Mouse (Mus musculus) stomach, adult 2 months (tissue): ENCODE measurements around the gene Cd4. TPM values are rescaled to one million over a fixed set of nuclear protein-coding genes. Genes with fewer than 3 reads are reported as not detected.

Source experiments
- polyA plus RNA-seq: library from polyadenylated mRNA; depleted of rRNA; stranded (reverse); fragments of >200 nt; gene quantifications from 2 replicates; pipeline ENCODE4 v1.2.3, GENCODE M21; 2012; rRNA removed

Cd4 gene
- polyA plus RNA-seq = 0.58 and 0.83 TPM in 2 replicates

DNA sequence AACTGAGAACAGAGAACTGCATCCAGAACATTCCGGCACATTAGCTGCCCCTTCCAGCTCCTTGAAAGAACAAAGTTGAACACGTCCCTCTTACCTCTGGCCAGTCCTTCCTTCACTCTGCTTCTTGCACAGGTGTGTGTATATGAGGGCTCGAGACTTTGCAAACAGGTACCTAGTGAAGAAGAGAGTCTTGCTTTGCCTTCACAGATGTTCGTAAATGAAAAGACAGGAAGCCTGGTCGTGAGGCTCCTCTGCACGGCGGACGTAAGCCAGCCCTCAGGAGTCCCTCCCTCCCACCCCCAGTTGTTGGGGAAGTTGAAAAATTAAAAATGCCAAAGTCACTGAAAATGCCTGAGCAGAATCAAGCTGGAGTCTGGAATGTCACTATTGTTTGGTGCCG is at the start of gene Cd4:
Gene Cd4 (minus strand): TSS at position 236 of the 400 bp plus-strand sequence.

DNA sequence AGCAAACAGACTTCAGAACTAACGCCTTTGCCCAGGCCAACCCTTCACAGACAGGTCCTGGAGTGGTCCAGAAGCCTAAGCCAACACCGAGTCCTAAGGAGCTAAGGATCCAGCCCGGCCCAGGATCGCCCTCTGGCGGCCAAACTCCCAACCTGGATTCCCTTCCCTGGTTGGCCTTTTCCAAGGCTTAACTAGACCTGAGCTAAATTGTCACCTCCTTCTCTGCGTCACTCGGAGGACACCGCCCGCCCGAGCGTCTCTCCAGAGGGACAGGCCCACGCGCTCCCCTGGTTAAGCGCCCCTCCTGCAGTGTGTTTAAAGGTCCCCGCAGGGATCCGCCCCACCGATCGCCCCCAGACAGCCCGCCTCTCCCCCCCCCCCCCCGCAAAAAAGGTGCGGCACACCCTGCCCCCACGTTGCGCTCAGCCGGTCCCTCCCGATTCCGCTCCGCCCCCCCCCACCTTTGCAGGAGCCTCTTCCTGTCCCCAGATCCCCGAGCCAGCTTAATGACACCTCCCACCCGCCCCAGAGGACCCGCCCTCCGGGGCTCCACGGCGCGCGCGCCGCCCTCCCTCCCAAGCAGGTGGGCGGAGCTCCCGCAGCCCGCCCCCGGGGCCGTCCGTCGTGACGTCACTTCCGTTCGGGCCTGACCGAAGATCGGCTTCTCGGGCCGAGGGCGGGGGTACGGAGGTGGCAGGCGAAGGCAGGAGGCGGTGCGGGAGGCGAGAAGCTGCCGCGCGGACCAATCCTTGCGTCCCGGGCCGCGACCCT is 42.9 kb upstream of the Cd4 start, which contains the start of gene Mlf2:
Gene Mlf2 (plus strand): TSS at position 633 of the 771 bp plus-strand sequence.

DNA sequence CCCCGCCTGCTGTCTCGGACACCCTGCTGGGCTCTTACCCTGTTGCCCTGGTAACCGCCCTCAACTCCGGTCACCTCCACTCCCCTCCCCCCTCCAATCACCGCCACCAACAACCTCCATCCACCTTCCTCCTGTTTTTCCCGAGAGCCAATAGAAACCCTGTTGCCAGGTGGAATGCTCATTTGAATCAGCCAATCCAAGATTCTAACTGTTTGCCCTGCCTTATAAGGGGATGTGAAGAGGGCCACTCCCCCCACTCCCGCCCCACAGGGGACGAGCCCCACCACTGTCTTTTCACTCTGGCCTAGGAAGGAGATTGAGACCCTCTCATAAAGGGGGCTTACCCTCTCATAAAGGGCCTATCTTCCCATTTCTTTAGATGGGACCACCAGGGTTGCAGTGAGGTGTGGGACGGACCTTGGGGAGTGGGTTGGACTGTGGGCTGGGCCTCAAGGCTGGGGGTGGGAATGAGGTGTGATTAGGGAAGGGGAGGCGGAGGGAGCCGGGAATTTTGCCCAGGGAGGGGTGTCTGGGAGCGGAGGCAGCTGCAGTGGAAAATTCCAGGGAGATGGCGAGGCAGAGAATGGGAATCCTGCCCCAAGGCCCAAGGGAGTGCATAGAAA is 31.8 kb upstream of the Cd4 start, which contains the start of gene Ptms:
Gene Ptms (minus strand): TSS at position 409 of the 623 bp plus-strand sequence.

DNA sequence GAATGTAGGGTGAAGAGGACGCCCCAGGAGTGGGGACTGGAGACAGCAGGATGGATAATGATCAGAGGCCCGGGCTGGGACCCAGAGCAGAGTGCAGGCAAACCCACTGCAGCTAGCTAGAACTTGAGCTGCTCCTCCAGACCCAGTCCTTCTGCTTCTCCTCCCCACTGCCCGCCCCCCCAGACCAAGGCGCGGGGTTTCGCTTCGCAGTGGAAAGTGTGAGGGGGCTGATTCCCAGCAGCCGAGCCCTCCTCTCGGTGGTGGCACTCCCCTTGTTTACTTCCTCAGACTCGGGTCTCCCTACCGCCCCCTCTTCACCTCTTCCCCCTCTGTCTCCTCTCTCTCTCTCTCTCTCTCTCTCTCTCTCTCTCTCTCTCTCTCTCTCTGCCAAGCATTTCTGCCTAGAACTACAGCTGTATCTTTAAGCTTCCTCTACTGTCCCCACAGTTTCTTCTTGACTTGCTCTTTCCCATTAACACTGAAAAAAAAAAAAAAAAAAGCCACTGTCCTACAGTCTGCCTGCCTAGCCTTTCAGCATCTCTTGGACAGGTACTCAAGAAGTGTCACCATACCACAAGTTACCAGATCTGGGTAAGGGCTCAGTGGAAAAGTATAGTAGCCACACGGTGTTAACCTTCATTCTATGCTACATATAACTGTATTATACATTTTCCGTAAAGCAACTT is 23.7 kb upstream of the Cd4 start, which contains the start of gene Lag3:
Gene Lag3 (minus strand): TSS at position 173 of the 686 bp plus-strand sequence.

DNA sequence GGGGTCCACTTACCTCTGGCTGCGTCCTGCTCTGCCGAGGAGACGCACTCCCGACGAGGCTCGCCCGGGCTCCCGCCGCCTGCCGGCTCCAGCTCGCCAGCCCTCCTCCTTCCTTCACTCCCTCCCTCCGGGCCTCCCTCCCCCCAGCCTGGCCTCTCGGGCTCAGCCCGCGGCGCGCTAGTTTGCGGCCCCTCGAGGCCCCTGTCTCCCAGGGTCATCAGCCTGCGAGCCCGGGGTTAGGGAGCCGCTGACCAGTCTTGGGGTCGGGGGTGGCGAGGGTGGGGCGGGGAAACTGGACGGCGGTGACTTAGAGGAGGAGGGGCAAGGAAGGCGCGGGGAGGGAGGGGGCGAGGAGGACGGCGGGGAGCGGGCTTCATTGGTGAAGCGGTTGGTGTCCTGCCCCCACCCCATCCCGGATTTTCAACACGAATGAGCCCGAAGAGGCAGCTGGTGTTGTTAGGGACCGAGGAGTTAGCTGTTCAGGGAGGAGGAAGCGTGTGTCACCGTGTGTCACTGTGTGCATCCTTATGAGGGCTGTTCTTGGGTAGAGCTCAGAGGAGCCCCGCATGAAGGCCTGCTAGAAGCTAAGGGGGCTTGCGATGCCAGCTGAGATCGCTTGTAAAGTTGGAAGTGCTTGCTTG is 24.2 kb downstream of the Cd4 start, which contains the start of gene Gpr162:
Gene Gpr162 (minus strand): TSS at position 326 of the 641 bp plus-strand sequence.

DNA sequence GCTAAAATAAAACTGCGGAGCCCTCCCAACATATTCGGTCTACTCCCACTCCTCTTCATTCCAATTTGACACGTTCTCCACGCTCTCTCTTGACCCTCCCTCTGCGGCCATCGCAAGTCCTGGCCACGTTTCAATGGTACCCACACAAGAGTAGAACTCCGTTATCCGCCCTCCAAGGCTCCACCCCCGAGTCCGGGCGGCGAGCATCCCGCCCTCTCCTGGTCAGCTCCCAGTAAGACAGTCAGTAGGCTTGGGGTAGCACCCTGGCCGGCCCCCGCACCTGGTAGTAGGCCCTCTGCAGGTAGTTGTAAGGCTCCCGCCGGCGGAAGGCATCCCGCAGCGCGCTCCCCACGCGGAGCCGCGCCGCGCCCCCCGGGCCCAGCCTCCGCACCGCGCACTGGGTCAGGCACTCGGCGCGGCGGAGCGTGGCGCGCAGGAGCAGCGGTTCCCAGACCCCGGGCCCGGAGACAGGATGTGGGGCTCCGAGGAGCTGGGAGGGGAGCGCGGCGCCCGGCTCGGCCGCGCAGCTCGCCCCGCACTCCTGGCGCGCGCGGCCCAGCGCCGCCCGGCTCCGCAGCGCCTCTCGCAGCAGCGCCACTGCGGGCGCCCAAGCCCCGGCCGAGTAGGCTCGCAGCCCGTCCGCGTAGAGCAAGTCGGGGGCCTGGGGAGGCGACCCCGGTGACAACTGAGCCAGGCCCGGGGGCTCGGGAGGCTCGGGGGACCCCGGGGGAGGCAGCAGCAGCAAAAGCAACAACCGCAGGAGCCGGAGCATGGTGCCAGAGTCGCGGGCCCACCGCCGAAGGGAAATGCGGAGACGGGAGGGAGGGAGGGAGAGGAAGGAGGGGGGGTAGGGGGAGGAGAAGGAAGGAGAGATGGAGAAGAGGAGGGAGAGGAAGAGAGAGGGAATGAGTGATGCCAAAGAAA is 30.8 kb downstream of the Cd4 start, which contains the start of gene P3h3:
Gene P3h3 (minus strand): TSS at position 837 of the 924 bp plus-strand sequence.

DNA sequence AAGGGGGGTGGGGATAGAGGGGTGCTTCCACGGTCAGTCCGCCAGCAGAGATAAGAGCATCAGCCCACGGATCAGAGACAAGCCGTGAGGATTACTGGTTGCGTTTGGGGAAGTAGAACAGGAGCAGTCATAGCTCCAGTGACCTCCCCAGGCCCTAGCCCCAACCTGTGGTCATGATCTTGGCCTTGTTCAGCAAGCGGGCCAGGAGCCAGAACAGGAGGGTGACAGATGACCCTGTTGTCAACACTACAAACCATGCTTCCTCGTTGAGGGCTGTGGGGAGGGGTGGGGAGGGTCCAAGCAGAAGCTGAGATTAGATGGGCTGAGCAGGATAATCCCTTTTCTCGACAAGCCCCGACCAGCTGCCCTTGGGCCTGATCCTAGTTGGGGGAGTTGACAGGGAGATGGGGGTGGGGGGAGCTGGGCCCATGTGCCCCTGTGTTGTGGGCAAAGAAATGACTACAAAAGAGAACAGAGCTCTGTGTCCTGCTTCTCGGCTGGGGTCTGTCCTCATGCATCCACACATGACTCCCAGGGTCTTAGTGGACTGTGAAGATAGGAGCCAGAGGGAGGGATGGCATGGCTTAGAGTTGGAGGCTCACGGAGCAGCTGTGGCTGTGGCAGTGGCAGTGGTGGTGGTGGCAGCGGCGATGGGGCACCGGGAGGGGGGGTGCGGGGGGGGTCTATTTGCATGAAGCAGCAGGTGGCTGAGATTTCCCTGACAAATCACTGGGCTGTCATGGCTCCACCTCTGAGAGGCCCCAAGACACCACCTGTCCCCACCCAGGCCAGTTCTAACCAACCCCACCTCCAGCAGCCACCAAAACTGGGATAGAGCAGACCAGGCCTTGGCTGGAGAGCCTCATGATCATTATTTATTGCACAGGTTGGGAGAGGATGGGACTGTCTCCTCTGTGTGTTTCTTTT is 47.5 kb downstream of the Cd4 start, which contains the start of gene Gnb3:
Gene Gnb3 (minus strand): TSS at position 35 of the 927 bp plus-strand sequence.

DNA sequence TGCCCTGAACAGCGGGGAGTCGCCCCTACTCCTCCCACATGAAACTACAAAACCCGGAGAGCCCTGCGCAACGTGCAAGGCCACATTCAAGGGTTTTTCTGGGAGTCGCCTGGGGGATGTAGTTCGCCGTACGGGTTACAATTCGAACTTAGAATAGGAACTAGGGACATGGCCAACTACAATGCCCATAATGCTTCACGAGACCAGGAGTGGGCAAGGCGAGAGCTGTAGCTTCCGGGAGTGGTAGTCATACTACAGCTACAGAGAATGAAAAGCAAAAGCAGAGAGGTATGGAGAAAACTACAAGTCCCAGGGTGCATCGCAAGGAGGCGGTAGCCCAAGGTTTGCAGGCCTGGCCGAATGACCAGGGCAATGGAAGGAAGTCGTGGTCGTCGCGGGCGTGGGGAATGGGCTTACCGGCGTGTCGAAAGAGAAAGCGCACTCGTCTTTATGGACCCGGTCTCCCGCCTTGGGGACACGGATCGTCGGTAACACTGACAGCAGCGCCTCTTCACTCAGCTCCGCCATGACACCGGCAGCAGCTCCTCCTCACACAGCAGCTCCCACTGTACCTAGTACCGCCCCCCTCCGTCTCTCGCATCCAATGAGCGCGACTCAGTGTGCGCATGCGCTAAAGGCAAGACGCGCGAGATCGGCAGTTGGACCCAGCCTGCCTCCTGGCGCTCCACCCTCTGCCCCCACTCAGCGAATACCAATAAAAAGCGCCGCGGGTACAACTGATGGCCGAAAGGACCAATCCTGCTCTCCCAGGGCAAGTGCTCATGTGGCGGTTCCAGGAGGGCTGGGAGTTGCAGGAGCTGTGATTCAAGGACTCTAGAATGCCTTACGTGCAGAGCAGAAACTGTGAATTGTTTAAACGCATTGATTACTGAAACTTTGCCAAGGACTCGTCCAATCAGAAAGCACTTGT is 58.9 kb downstream of the Cd4 start, which contains the start of the genes Usp5 and Cdca3:
Gene Usp5 (minus strand): TSS at position 617 of the 931 bp plus-strand sequence.
Gene Cdca3 (plus strand): TSS at position 680 of the 931 bp plus-strand sequence.

Other genes starting within 250 kb of the Cd4 start
- gene Lpcat3, start 225.2 kb downstream of the Cd4 start, polyA plus RNA-seq = 46.7 and 49.3 TPM in 2 replicates
- 9.4 and 10.8 TPM in 2 replicates for gene Emg1, start 176.0 kb downstream of the Cd4 start, polyA plus RNA-seq
- 83.4 and 111 TPM in 2 replicates for gene Phb2, start 175.9 kb downstream of the Cd4 start, polyA plus RNA-seq
- 9.1 and 9.5 TPM in 2 replicates for gene Ptpn6, start 149.5 kb downstream of the Cd4 start, polyA plus RNA-seq
- gene Grcc10, start 146.8 kb downstream of the Cd4 start, polyA plus RNA-seq = 80.8 and 106 TPM in 2 replicates
- gene Gm45234, start 132.2 kb downstream of the Cd4 start, polyA plus RNA-seq = not detected in 2 replicates
- gene Atn1, start 131.7 kb downstream of the Cd4 start, polyA plus RNA-seq = 38.7 and 38.9 TPM in 2 replicates
- 4.7 and 5.5 TPM in 2 replicates for gene Eno2, start 118.5 kb downstream of the Cd4 start, polyA plus RNA-seq
- gene Lrrc23, start 108.5 kb downstream of the Cd4 start, polyA plus RNA-seq = 0.13 and 0.26 TPM in 2 replicates
- gene Spsb2, start 79.6 kb downstream of the Cd4 start, polyA plus RNA-seq = 14.1 and 16.2 TPM in 2 replicates
- gene Tpi1, start 73.9 kb downstream of the Cd4 start, polyA plus RNA-seq = 179 and 210 TPM in 2 replicates
- gene Usp5, start 58.7 kb downstream of the Cd4 start, polyA plus RNA-seq = 36.1 and 46.9 TPM in 2 replicates
- 19.8 and 24.0 TPM in 2 replicates for gene Cdca3, start 58.7 kb downstream of the Cd4 start, polyA plus RNA-seq
- gene Gnb3, start 47.9 kb downstream of the Cd4 start, polyA plus RNA-seq = 0.10 and 0.24 TPM in 2 replicates
- 12.1 and 14.8 TPM in 2 replicates for gene P3h3, start 30.5 kb downstream of the Cd4 start, polyA plus RNA-seq
- 0.77 and 0.80 TPM in 2 replicates for gene Gpr162, start 24.2 kb downstream of the Cd4 start, polyA plus RNA-seq
- gene Lag3, start 23.5 kb upstream of the Cd4 start, polyA plus RNA-seq = 0.84 and 2.3 TPM in 2 replicates
- gene Ptms, start 31.9 kb upstream of the Cd4 start, polyA plus RNA-seq = 1,316 and 1,529 TPM in 2 replicates
- gene Mlf2, start 43.2 kb upstream of the Cd4 start, polyA plus RNA-seq = 194 and 239 TPM in 2 replicates
- 101 and 118 TPM in 2 replicates for gene Cops7a, start 77.3 kb upstream of the Cd4 start, polyA plus RNA-seq
- 7.0 and 7.5 TPM in 2 replicates for gene Pianp, start 108.5 kb upstream of the Cd4 start, polyA plus RNA-seq
- gene Zfp384, start 120.9 kb upstream of the Cd4 start, polyA plus RNA-seq = 24.5 and 29.6 TPM in 2 replicates
- gene Ing4, start 151.5 kb upstream of the Cd4 start, polyA plus RNA-seq = 13.9 and 17.2 TPM in 2 replicates
- 8.2 and 12.1 TPM in 2 replicates for gene Acrbp, start 161.5 kb upstream of the Cd4 start, polyA plus RNA-seq
- 27.0 and 30.5 TPM in 2 replicates for gene Lpar5, start 179.7 kb upstream of the Cd4 start, polyA plus RNA-seq
- 17.1 and 18.8 TPM in 2 replicates for gene Chd4, start 207.8 kb upstream of the Cd4 start, polyA plus RNA-seq
- 3.1 and 4.1 TPM in 2 replicates for gene Nop2, start 243.7 kb upstream of the Cd4 start, polyA plus RNA-seq